Mouse (Mus musculus) spleen, adult 2 months (tissue): ENCODE measurements around the gene Atp13a4. TPM values are rescaled to one million over a fixed set of nuclear protein-coding genes. Genes with fewer than 3 reads are reported as not detected.

ENCODE experiments used
- DNase-seq, 2 experiments: peaks; one replicate each; pipeline versions ENCODE4 v3.0.0 to v3.0.0-alpha.2; 2012 to 2021; ENCODE audit warnings: low spot score in 2 of 2, low read depth in 1 of 2
- H3K27ac ChIP-seq: fragments of 200-500 bp; 2 replicates; pipeline ENCODE4 v1.5.1; 2012; ENCODE audit warnings: low read length, inconsistent platforms; ENCODE audit not compliant: insufficient read depth
- H3K27me3 ChIP-seq: fragments of 200-500 bp; 2 replicates; pipeline ENCODE4 v1.6.1; 2012; ENCODE audit warnings: mild to moderate bottlenecking, moderate library complexity, low read length, inconsistent platforms; ENCODE audit not compliant: control insufficient read depth, insufficient read depth
- H3K36me3 ChIP-seq: fragments of 200-500 bp; 2 replicates; pipeline ENCODE4 v1.6.1; 2012; ENCODE audit warnings: mild to moderate bottlenecking, low read length, inconsistent platforms; ENCODE audit not compliant: control insufficient read depth, insufficient read depth
- H3K4me1 ChIP-seq: fragments of 200-500 bp; 2 replicates; pipeline ENCODE4 v1.6.1; 2011; ENCODE audit warnings: inconsistent platforms; ENCODE audit not compliant: control insufficient read depth, insufficient read depth, insufficient read length
- H3K4me3 ChIP-seq: fragments of 200-500 bp; 2 replicates; pipeline ENCODE4 v1.5.1; 2011; ENCODE audit warnings: mild to moderate bottlenecking, inconsistent platforms; ENCODE audit not compliant: insufficient read depth, insufficient read length; ENCODE audit errors: extremely low read depth
- CTCF ChIP-seq: fragments of 200-500 bp; IDR thresholded peaks from 2 replicates; pipeline ENCODE4 v1.5.1; 2011; ENCODE audit warnings: mild to moderate bottlenecking, inconsistent platforms; ENCODE audit not compliant: insufficient read depth, insufficient read length, insufficient replicate concordance; ENCODE audit errors: extremely low read depth
- POLR2A ChIP-seq: fragments of 200-500 bp; IDR thresholded peaks from 2 replicates; pipeline ENCODE4 v1.6.1; 2011; ENCODE audit warnings: low read depth, low read length, inconsistent platforms
- WGBS: fragments of 180-500 bp; shearing (Covaris S2); methylation state at CpG from one replicate; pipeline ENCODE4 v1.1.7; 2018; 5-methylcytosine and 5-hydroxymethylcytosine counted together
- polyA plus RNA-seq: library from polyadenylated mRNA; depleted of rRNA; stranded (reverse); fragments of >200 nt; gene quantifications from 2 replicates; pipeline ENCODE4 v1.2.3, GENCODE M21; 2012

The Atp13a4 gene
- polyA plus RNA-seq, 1 experiment = not detected

DNA sequence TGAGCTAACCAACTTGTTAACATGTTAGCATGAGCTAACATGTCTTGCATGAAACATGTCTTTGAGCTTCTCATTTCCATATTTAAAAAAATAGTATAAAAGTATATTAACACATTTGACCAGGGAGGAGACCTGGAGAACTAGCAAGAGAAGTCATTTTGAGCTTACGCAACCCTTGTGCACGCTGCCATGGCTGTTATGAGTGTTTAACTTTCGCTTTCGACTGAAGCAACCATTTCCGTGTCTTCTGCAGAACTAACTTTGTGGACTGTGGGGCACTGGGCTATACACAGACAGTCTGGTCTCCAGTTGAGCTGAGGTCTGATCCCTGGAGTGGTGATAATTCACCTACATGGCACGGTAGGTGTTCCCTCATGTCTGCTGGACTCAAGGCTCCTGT is 17.6 kb downstream of the Atp13a4 start:
- 84% methylated on average over 6 of the region's 6 CpGs for WGBS
- H3K27ac ChIP-seq = no peak overlapping the region
- DNase-seq = no peak
- H3K36me3 ChIP-seq = no peaks in the 10 kb centered on the region
- TF ChIP-seq POLR2A (no peak), CTCF (no peak)
- no peak overlapping the region for H3K4me3 ChIP-seq
- H3K4me1 ChIP-seq = no peaks in the 10 kb centered on the region
- H3K27me3 ChIP-seq = no peaks in the 10 kb centered on the region

DNA sequence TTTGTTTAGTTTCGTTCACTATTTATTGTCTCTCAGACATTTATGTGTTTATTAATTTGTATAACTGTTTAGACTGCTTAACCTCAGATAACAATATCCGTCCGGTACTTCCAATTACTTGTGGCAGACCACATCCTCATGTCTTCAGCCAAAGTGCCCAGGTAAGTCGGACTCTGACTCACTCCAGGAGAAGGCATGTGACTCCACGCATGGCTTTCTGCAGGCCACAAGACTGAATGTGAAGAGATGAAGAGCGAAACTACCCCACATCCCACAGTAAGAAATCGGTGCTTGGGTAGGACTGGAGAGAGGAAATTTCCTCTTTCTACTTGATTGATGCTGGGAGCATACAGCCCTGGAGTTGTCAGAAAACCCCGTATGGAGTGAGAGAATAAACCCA is 18.1 kb downstream of the Atp13a4 start:
- Histone ChIP-seq H3K36me3 (no peaks in the 10 kb centered on the region), H3K27ac (no peak overlapping the region), H3K4me3 (no peak overlapping the region), H3K27me3 (no peaks in the 10 kb centered on the region), H3K4me1 (no peaks in the 10 kb centered on the region)
- TF ChIP-seq POLR2A = no peak
- no peak for TF ChIP-seq CTCF
- DNase-seq = no peak
- 78% methylated on average over 8 of the region's 8 CpGs for WGBS

DNA sequence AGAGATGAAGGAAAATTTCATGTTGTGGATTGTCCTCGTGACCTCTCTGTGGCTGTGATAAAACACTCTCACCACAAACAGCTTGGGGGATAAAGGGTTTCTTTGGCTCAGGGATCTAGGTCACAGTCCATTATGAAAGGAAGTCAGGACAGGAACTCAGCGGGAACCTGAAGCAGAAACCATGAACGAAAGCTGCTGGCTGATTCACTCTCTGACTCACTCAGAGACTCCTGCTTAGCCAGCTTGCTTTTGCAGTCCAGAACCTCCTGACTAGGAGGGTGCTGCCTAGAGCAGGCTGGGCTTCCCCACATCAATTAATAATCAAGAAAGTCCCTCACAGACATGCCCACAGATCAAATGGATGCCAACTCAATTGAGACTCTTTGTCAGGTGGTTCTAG is 32.2 kb downstream of the Atp13a4 start:
- no peak for TF ChIP-seq CTCF
- TF ChIP-seq POLR2A = no peak
- Histone ChIP-seq H3K27ac (no peak overlapping the region), H3K27me3 (no peaks in the 10 kb centered on the region), H3K36me3 (no peaks in the 10 kb centered on the region), H3K4me3 (no peak overlapping the region), H3K4me1 (no peaks in the 10 kb centered on the region)
- DNase-seq = no peak
- 56% methylated on average over 3 of the region's 3 CpGs for WGBS

DNA sequence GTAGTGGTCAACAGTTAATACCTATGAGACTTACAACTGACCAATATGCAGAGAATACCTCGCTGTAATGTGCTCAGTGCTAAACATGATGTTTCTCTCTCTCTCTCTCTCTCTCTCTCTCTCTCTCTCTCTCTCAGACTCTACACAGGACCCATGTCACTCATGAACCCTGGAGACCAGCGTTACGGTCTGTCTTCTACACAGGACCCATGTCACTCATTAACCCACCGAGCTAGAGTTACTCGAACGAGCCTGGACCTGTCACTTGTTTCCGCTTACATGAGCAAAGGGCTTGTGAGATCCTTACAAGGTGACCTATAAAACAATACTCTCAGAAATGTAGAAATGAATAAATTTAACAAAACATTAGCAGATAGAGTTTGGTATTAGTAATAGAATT is 33.9 kb downstream of the Atp13a4 start:
- DNase-seq = no peak
- Histone ChIP-seq H3K4me1 (no peaks in the 10 kb centered on the region), H3K4me3 (no peak overlapping the region), H3K36me3 (no peaks in the 10 kb centered on the region), H3K27ac (no peak overlapping the region), H3K27me3 (no peaks in the 10 kb centered on the region)
- 89% methylated on average over 7 of the region's 7 CpGs for WGBS
- no peak for TF ChIP-seq POLR2A
- no peak for TF ChIP-seq CTCF

DNA sequence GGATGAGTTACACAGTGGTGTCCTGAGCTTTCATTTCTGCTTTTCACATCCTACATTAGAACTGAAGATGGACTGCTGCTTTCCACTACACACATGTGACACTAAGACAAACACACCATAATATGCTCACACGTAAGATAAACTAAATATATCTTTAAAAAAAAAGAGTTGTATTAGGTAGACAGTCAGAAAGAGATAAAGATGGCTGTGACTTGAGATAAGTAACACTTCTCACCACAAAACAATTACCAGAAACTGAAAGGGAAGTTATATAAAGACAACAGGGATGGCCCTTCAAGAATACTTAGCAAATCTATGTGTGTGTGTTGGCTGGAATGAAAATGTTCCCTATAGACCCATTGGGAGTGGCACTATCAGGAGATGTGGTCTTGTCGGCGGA is 34.8 kb downstream of the Atp13a4 start:
- 81% methylated on average over 3 of the region's 3 CpGs for WGBS
- Histone ChIP-seq H3K27me3 (no peaks in the 10 kb centered on the region), H3K4me1 (no peaks in the 10 kb centered on the region), H3K27ac (no peak overlapping the region), H3K36me3 (no peaks in the 10 kb centered on the region), H3K4me3 (no peak overlapping the region)
- no peak for TF ChIP-seq POLR2A
- no peak for TF ChIP-seq CTCF
- DNase-seq = no peak

DNA sequence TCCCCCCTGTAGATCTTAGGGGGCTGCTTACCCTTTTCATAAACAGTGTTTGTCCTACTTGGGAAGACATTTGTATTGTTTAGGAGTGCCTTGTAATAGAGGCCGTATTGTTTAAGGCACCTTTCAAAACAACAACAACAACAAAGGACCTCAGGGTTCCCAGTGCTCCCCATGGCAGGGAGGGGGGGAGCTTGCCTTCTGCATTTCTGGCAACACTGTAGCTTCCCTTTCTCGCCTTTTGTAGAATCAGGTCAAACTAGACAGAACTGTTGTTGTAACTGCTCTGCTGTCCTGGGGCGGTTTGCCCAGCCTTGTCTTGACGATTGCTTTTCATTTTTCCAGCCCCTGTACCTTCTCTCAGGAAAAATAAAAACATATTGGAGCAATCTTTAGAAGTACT is 40.0 kb downstream of the Atp13a4 start:
- no peaks in the 10 kb centered on the region for H3K27me3 ChIP-seq
- 74% methylated on average over 4 of the region's 4 CpGs for WGBS
- no peak for TF ChIP-seq CTCF
- TF ChIP-seq POLR2A = no peak
- no peaks in the 10 kb centered on the region for H3K36me3 ChIP-seq
- H3K4me3 ChIP-seq = no peak overlapping the region
- DNase-seq = no peak
- no peaks in the 10 kb centered on the region for H3K4me1 ChIP-seq
- H3K27ac ChIP-seq = no peak overlapping the region

DNA sequence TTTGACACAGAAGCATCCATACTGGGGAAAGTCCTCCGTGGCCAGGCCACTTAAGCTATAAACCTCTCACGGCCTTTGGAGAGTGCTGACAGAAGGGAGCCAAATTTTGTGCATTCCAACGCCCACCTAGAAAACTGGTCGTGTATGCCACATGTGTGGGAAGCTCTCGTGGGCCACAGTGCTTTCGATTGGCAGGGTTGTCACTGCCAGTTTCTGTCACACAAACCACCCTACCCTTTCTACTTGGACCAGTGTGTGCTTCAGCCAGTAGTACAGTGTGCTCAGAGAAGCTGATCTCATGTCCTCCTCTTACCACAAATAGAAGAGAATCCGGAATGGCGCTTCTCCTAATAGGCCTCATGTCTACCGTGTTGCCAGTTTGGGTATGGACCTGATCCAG is 40.5 kb downstream of the Atp13a4 start:
- WGBS = 80% methylated on average over 9 of the region's 9 CpGs
- no peak overlapping the region for H3K27ac ChIP-seq
- H3K27me3 ChIP-seq = no peaks in the 10 kb centered on the region
- no peaks in the 10 kb centered on the region for H3K36me3 ChIP-seq
- no peak for DNase-seq
- TF ChIP-seq POLR2A = no peak
- no peak for TF ChIP-seq CTCF
- H3K4me3 ChIP-seq = no peak overlapping the region
- no peaks in the 10 kb centered on the region for H3K4me1 ChIP-seq
